Mouse (Mus musculus) kidney, adult 9 months (tissue): Measurements from ENCODE around the gene Vmn2r101.

Source experiments
- DNase-seq: peaks from one replicate; pipeline ENCODE4 v3.0.0; 2022

Gene Vmn2r101

GRCm38 (mm10) chr17:19576927-19577326 is at the start of gene Vmn2r101:
Vmn2r101 (plus strand) TSS chr17:19577227.
- no peak for DNase-seq

DNA sequence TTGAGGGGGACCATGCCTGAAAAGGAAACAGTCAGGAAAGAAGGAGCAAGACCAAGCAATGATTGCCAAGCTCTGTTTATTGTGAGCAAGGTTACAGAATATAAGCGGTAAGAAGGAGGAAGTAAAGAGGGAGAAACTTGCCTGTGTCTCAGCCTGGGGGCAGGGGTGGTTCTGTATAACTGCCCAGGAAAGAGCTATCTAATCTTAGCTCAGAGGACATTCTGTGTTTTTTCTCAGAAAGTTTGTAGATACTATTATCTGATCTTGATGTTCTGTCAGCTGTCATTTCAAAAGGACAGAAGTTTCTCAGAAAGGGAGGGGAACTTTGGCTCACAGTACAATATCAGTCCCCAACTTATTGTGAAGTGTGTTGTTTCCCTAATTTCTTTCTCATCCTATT is 52.3 kb downstream of the Vmn2r101 start:
- DNase-seq, result no peak

GRCm38 (mm10) chr17:19658447-19658846 is 81.4 kb downstream of the Vmn2r101 start:
- DNase-seq, result no peak

DNA sequence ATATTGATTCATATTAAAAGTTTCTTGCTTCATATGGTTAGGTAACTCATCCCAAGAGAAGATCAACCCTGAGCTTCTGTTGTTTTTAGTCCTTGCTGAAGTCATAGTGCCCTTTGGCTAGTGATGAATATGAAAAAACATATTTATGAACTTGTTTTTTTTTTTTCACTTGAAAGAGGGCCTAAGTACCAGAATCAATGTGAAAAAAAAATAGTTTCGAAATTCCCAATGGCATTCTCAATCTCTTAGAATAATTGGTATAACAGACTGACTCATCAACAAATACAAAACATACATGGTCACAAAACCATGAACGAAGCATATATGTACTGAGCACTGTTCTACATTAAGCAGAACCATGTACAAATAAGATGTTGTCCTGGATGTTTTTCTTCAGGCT is 83.0 kb downstream of the Vmn2r101 start, which contains the start of gene Vmn2r102:
Gene Vmn2r102, plus strand, starts transcription at position 301 of the 400 bp plus-strand sequence.
- no peak for DNase-seq
